Mouse (Mus musculus) activated CD4-positive, CD25-positive, alpha-beta regulatory T cell (primary cell): ENCODE data around the gene Ctnna2. TPM values are rescaled to one million over a fixed set of nuclear protein-coding genes. Genes with fewer than 3 reads are reported as not detected.

Source experiments
- polyA plus RNA-seq, 2 experiments: library from polyadenylated mRNA; unstranded; fragments of 100-300 nt; shearing (Covaris generic); gene quantifications; one replicate each; pipeline ENCODE4 v1.2.1; 2017

Ctnna2 gene
- polyA plus RNA-seq, result not detected

GRCm38 (mm10) chr6:77979241-77979961, at the start of gene Ctnna2:
Ctnna2 (minus strand) TSS chr6:77979699.

GRCm38 (mm10) chr6:77242601-77243406, 736.7 kb downstream of the Ctnna2 start, which contains the start of gene Lrrtm1:
Lrrtm1 (plus strand) TSS chr6:77242689.

